Mouse (Mus musculus): ENCODE data around the gene Gm49354.
"Not testable (repeated sequence)": the region's sequence is repeated elsewhere in the genome, so short reads cannot be mapped to it uniquely, and the experiment has no call there.

DNA sequence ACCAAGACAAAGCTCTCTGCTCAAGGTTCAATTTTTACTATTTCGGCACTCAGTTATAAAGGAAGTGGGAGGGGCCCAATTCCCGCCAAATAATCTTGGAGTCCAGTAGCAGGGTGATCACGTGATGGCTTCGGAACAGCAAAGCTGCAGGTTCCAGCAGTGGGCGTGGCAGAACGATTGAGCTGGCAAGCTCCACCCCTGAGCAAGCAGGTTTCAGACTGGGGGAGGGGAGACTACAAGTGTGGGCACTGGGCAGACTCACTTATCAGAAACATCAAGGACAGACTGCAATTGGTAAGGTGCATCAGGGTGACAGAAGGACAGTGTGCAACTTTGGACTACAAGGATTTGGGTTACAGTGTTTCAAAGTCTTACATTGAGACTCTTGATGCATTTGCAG is 47.7 kb downstream of the Gm49354 start:
- TF ChIP-seq GATA1 (IDR thresholded peaks at IDR 0.05; ENCODE audit: borderline replicate concordance, low read length); FLI1 (IDR thresholded peaks at IDR 0.05; ENCODE audit: low read length): not testable (repeated sequence)
